Mouse (Mus musculus) liver, postnatal 0 days (tissue): Measurements from ENCODE around the gene Als2cl.

Experiments used
- CTCF ChIP-seq: sonication (generic); IDR thresholded peaks from 2 replicates; pipeline ENCODE4 v1.5.1; 2016; ENCODE audit warnings: antibody characterized with exemption, low read depth
- EP300 ChIP-seq: IDR thresholded peaks from 2 replicates; pipeline ENCODE4 v1.6.1; 2016; ENCODE audit warnings: antibody characterized with exemption, low read depth, mild to moderate bottlenecking

- TF ChIP-seq EP300 (no peak), CTCF (no peak)
Observed at GRCm38 (mm10) chr9:110877888-110878287, 1.8 kb upstream of the Als2cl start.
